In the genomic region with DNA sequence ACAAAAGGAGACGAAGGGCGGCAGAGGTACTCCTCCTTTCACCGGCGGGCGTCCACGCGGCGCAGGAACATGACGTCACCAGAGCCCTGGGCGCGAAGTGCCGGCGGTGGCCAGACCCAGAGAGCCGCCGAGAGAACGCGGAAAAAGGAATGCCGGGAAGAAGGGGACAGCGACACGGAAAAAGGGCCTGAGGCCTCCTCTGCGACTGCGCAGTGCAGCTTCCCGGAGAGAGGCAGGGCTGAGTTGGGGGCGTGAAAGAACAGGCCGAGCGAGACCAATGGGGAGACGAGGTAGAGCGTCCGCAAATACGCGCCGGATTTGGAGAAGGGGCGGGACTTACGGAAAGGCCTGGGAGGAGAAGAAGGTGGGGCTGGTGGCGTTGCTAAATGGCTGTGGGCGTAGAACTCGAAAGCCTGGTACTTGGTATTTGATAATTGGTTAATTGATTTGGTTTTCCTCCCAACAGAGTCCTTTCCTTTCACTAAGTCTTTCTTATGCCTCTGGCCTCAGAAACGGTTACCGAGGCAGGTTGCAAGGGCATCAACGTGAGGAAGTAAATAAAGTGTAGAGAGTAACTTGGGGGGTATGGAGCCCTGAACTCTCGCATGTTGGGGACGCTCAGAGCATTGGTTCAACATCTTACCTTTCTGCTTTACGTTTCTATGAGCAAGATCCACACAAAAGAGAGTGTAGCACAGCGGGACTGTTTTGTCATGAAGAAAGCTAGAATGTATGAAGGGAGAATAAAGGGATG, we compare ENCODE assay signal across 7 mouse cellular contexts. TPM values are rescaled to one million over a fixed set of nuclear protein-coding genes. Genes with fewer than 3 reads are reported as not detected.
DNase-seq lines count a peak whose midpoint lies in the region; ATAC-seq lines count a peak whose summit lies in the region.

Gene Mmgt1, minus strand, starts transcription at position 183 of the 754 bp plus-strand sequence.

- peak within 1 kb of the TSS; percentile 51 for H3K4me2 ChIP-seq in intestine, embryonic 15.5 days (replicated peaks)

- H3K36me3 ChIP-seq in intestine, embryonic 15.5 days, result no peaks in the 10 kb centered on the region
- peaks cover 9% of the 10 kb centered on the region for H3K36me3 ChIP-seq in midbrain, embryonic 10.5 days

- H3K27ac ChIP-seq in intestine, embryonic 15.5 days, result peak within 1 kb of the TSS; percentile 40; the same call in 1 of the 2 replicates
- peak within 1 kb of the TSS; percentile 90 for H3K27ac ChIP-seq in midbrain, embryonic 10.5 days (replicated peaks)

- no peaks in the 10 kb centered on the region for H3K27me3 ChIP-seq in intestine, embryonic 15.5 days (replicated peaks)
- H3K27me3 ChIP-seq in midbrain, embryonic 10.5 days (ENCODE audit: low read depth, poor library complexity, severe bottlenecking), result no peaks in the 10 kb centered on the region

- intact Hi-C loops in gastrocnemius, postnatal 36 days (cut with DNase I), result no loop called here
- intact Hi-C loops in left cerebral cortex, postnatal 25 days (cut with DNase I), result loop anchor here (5.0 to 10.0 kb wide), 2 partner anchors 134 to 143 kb away; partner anchors contain the start of genes Fhl1 and Ints6l

- peak; percentile 96 for DNase-seq in adrenal gland, adult 2 months
- peak; percentile 87 for DNase-seq in embryo, embryonic 11.5 days (ENCODE audit: low read depth, low spot score)
- DNase-seq in gastrocnemius, postnatal 36 days, result peak; percentile 77 to 89
- DNase-seq in left cerebral cortex, postnatal 25 days (ENCODE audit: low spot score in 2 of 2), result peak; percentile 87 to 97
- DNase-seq in midbrain, embryonic 10.5 days (ENCODE audit: low spot score), result peak; percentile 92
- peak; percentile 85 for DNase-seq in right cerebral cortex, postnatal 4 days

- peak within 1 kb of the TSS; percentile 64 for H3K4me3 ChIP-seq in intestine, embryonic 15.5 days (replicated peaks)
- H3K4me3 ChIP-seq in midbrain, embryonic 10.5 days, result peak within 1 kb of the TSS; percentile 76

- no peaks in the 10 kb centered on the region for H3K4me1 ChIP-seq in intestine, embryonic 15.5 days (replicated peaks)
- H3K4me1 ChIP-seq in midbrain, embryonic 10.5 days, result peaks cover 12% of the 10 kb centered on the region

- H3K9me3 ChIP-seq in intestine, embryonic 15.5 days, result no peaks in the 10 kb centered on the region
- 0 out of 2 replicates have a peak, but pooled peaks cover 3% of the 10 kb centered on the region for H3K9me3 ChIP-seq in midbrain, embryonic 10.5 days (replicated peaks)

- WGBS in intestine, embryonic 15.5 days, result 16% methylated on average over 44 of the region's 44 CpGs
- WGBS in midbrain, embryonic 10.5 days, result 16% methylated on average over 44 of the region's 44 CpGs

- peak; percentile 99 for ATAC-seq in intestine, embryonic 15.5 days

- peak within 1 kb of the TSS; percentile 75 for H3K9ac ChIP-seq in intestine, embryonic 15.5 days

RNA-seq across cellular contexts. Expression of gene Mmgt1, which starts in this region (rescaled TPM):
- total RNA-seq in adrenal gland, adult 2 months (2021), result 10 to 100 TPM; 29.0 to 30.9 TPM
- polyA plus RNA-seq in adrenal gland, adult 2 months (2012; rRNA removed), result 2.6 and 3.2 TPM in 2 replicates
- total RNA-seq in gastrocnemius, postnatal 36 days (2021), result 10 to 100 TPM; 22.9 to 24.5 TPM
- polyA plus RNA-seq in intestine, embryonic 15.5 days (2015; fragmentation: Nextera tagmentation; extraction: Ambion mirVana), result 21.4 and 24.3 TPM in 2 replicates
- total RNA-seq in left cerebral cortex, postnatal 25 days (2021), result 10 to 100 TPM; 29.0 TPM
- polyA plus RNA-seq in midbrain, embryonic 10.5 days (2016; fragmentation: Nextera tagmentation; extraction: Ambion mirVana), result 43.2 and 45.5 TPM in 2 replicates

Comparison
In these comparisons a context has a peak if more than half of its experiments do, and no peak if none do; other contexts are left out.
1. Peak in every context shown above with its lines: DNase-seq, ATAC-seq, H3K4me3 ChIP-seq and H3K27ac ChIP-seq.